Mouse (Mus musculus) adrenal gland, adult 2 months (tissue): ENCODE data around the gene Ksr2. TPM values are rescaled to one million over a fixed set of nuclear protein-coding genes. Genes with fewer than 3 reads are reported as not detected.
"Not testable (repeated sequence)": the region's sequence is repeated elsewhere in the genome, so short reads cannot be mapped to it uniquely, and the experiment has no call there.

ENCODE experiments used
- DNase-seq: peaks from one replicate; pipeline ENCODE4 v3.0.0; 2021
- polyA plus RNA-seq: library from polyadenylated mRNA; depleted of rRNA; stranded (reverse); fragments of >200 nt; gene quantifications from 2 replicates; pipeline ENCODE4 v1.2.3, GENCODE M21; 2012
- total RNA-seq, 2 experiments: library from RNA; stranded (reverse); gene quantifications; 2 replicates each; pipeline ENCODE4 v1.2.3; 2021

The Ksr2 gene
- total and polyA plus RNA-seq, 3 experiments, result 0.92 to 5.1 (median 3.8) TPM

- DNase-seq, result no peak
Observed at GRCm38 (mm10) chr5:117622221-117622620, 208.4 kb downstream of the Ksr2 start.

DNA sequence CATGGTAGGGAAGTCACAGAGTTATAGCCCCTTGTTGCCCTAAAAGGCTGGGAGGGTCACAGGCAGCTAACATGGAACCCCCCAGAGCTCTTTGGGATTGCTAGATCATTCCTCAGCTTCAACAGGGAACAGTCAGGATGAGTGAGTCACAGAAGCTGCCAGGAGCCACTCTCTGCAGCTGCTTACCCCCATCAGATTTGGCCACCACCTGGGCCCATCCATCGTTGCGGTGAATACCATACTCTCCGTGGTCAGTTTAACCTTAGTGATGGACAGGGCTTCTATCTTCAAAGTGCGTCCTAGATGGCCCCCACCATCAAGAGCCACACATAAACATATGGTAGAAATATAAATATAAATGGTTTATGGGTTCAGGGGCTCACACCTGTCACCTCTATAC lies 209.4 kb downstream of the Ksr2 start:
- not testable (repeated sequence) for DNase-seq

- no peak for DNase-seq
Observed at GRCm38 (mm10) chr5:117626907-117627306, 213.1 kb downstream of the Ksr2 start.

DNA sequence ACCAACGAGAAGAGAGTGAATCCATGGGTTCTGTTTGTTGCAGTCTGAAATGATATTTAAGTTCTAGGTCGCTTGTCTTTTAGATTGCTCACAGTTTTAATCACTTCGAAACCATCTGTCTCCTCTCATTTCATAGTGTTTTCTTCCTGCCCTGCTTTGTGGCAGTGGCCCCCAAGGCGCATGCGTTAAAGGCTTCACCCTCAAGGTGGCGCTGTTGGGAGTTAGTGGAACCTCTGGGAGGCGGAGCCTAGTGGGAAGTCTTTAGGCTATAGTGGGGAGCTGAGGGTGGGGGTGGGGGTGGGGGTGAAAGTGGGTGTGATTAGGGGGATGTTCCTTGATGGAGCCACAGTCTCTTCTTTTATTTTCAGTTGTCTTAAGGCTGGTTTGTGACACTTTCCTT lies 214.6 kb downstream of the Ksr2 start:
- peak; percentile 30 for DNase-seq

GRCm38 (mm10) chr5:117629570-117629969 lies 215.8 kb downstream of the Ksr2 start:
- DNase-seq, result no peak

DNA sequence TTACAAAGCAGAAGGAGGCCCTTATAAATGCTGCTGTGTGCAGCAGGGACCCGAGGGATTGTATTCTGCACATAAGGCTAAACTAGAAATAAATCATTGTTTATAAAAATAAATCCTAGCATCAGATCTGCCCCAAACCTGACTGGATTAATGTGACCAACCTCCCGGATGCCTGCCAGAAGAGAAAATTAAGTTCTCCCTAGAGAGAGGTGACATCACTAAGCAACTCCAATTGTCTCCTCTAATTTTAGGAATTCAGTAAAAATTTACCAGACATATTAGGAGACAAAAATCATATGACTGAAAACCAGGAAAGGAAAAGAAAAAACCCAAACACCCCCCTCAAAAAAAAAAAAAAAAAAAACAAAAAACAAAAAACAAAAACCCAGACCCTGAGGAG lies 221.4 kb downstream of the Ksr2 start:
- no peak for DNase-seq

GRCm38 (mm10) chr5:117635838-117636237 lies 222.0 kb downstream of the Ksr2 start:
- DNase-seq, result no peak

GRCm38 (mm10) chr5:117641585-117641984 lies 227.8 kb downstream of the Ksr2 start:
- no peak for DNase-seq

DNA sequence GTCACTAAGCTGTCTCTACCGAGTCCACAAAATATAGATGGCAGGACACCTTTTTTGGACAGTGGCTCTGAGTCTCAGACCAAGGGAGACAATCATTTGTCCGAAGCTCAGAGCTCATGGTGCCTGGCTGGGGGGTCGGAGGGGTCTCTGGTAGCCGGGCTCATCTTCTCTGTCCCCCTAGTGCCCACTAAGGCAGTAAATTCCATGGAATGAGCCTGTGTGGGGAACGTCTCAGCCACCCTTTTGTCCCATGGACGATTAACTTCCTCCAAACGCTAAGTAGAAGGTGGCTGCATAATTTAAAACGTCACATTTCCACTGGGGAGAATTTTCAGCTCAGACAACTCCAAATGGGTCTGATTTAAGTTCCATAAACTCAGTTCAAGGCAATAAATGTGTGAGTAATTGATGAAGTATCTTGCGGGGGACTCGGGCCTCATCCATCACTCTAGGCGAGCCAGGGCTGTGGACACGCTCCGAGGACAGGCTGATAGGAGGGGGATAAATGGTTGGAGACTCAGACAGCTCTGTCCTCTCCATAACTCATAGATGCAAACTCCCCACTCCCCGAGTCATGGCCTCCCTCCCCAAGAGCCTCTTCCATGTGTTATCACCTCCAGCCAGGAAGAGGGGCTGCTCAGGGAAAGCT lies 237.6 kb downstream of the Ksr2 start:
- peak; percentile 28 for DNase-seq

GRCm38 (mm10) chr5:117658641-117659040 lies 244.8 kb downstream of the Ksr2 start:
- no peak for DNase-seq

DNA sequence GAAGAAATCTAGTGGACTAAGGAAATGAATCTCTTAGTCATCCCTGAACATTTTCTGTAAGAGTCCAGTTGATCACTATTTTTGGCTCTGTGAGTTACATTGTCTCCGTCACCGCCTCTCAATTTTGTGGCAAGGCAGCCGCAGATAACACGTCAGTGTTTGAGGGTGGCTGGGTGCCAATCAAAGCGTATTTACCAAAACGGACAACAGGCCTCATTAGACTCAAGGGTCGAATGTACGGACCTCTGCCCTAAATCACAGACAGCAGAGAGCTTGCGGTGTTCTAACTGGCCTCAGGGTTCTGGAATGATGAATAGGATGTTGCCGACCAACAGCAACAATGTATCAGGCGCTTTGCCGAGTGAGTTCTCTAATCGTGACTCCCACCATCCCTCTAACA lies 245.8 kb downstream of the Ksr2 start:
- no peak for DNase-seq

GRCm38 (mm10) chr5:117665181-117665580 lies 251.4 kb downstream of the Ksr2 start:
- DNase-seq, result no peak

DNA sequence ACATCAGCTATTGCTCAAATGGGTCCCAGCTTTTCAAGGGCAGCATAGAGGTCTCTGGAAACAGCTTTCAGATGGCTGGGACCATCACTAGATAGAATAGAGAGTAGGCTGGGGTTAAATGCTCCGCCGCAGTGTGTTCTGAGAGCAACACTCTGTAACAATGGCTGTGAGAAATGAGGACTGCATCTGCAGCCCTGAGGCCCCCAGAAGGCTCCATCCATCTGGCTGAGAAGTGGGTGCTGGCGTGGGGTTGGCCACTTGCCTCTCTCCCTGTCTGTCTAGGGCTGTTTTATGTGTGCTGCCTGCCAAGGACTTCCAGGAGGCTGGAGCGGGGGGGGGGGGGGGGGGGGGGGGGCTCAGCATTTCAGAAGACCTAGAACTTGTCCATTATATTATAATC lies 253.5 kb downstream of the Ksr2 start:
- DNase-seq, result no peak

DNA sequence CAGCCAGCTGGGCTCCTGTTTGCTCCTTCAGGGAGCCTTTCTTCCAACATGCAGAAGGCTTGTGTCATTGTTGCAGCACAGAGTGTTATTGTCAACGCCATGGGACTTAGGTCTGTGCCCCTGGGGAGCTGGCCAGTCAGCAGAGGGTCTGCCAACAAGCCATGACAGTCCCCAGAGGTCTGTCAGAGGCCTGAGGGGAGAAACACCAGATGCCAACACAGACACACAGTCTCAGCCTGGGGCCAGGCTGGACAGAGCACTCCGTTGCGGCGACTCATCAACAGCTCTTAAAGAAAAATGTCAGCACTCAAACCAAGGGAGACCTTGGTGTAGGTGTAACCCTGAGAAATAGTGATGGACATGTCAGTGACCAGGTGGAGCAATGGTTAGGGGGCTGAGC lies 255.5 kb downstream of the Ksr2 start:
- no peak for DNase-seq

DNA sequence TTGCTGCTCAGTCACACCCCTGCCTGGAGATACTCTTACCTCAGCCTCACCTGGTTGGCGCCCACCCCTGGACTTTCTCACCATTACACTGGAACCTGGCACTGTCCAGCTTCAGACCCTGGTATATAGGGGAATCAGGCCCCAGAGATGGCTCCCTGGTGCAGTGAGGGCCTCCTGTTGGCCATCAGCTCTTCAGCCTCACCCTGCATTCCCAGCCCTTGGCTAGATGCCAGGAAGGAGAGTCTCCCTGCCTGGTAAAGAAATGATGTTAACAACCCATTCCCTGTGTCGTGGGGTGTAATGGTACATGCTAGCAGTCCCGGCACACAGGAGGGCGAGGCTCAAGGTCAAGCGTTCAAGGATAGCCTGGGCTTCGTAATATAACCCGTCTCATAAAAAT lies 256.0 kb downstream of the Ksr2 start:
- DNase-seq, result no peak

- DNase-seq, result no peak
Observed at GRCm38 (mm10) chr5:117671362-117671761, 257.6 kb downstream of the Ksr2 start.

DNA sequence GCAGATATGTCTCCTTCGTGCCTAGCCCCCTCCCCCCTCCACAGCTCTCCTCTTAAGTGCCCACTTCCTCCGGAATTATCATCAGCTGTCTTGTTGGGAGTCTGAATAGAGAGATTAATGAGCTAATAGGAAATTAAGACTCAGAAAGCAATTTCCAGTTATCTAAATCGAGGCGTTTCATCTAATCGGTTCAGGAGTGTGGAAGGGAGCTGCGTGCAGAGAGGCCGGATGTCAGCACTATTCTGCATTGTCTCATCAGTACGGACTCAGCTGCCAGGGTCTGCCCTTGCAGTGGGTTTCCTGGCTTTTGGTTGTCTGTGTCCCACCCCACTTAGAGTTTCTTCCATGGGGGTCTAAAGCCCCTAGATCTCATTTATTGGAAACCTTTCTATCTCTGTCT lies 262.0 kb downstream of the Ksr2 start:
- DNase-seq, result no peak

- DNase-seq, result no peak
Observed at GRCm38 (mm10) chr5:117677231-117677630, 263.4 kb downstream of the Ksr2 start.

DNA sequence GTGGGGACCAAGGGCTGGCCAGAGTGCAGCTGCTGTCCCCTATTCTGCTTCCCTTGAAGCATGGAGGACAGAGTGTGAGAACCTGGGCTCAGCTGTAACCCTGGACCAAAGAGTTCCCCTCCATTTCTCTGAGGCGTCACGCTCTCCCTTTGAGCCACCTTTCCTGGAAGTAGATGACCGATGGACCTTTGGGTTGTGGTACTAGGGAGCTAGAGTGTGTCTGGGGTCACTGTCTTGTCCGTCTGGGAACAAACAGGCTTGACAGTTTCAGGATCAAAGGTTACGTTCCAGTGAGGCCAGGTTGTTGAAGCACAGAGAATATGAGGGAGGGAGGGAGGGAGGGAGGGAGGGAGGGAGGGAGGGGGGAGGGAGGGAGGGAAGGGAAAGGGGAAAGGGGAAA lies 264.6 kb downstream of the Ksr2 start:
- no peak for DNase-seq

DNA sequence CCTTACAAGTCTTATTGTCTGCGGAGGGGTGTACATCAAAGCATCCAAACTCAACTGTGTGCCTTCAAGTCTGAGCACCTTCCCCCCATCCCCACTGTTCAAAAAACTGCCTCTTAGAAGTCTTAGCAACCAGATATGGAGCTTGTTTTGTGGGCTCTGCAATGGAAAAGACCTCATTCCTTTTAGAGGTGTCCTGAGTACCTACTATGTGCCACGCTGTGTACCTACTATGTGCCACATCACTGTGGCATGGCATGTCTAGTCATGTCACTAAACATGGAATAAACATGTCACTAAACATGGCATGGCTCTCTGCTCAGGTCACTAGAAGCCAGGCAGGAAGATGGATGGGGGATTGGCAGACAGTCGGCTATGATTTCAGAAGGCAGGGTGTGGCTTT lies 268.4 kb downstream of the Ksr2 start:
- DNase-seq, result no peak

DNA sequence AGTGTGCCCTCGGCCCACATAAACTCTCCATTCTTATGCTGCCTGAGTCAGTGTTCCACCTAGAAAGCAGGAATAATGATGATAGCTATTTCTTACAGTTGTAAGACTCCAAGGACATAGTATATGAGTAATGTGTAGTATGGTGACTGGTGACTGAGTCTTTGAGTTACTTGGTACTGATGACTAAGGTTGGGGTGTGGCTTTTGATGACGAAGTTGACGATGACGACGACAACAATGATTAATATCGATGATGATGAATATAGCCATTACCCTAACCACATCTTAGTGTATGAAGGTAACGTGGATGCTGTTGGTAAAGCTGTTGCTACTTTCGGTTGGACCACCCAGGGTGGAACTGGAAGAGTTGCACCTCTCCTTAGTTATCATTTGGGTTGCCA lies 270.7 kb downstream of the Ksr2 start:
- peak; percentile 59 for DNase-seq

DNA sequence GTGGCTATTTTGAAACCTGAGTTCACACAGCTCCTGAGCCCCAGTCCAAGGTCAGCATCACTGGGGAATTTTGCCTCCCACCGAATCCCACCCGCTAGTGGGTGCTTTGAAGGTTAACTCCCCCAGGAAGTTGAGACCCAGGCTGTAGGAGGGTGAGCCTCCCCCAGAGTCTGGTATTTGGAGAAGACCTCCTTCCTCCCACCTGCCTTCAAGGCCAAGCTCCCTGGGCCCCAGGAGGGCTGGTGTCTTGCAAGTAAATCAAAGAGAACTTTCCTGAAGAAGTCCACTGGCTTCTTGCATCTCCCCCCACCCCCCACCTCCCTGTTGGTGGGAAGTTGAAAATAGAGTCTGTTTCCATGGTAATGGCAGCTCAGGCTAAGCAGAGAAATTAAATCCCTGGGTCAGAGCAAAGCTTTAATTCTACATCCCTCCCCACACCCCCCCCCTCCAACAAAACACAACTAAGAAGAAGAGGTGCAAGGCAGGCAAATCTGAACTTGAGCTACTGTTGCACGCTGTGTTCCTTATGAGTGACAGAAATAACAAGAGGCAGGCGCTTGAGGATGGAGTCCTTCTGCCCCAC lies 274.1 kb downstream of the Ksr2 start:
- DNase-seq, result no peak

- no peak for DNase-seq
Observed at GRCm38 (mm10) chr5:117688738-117689137, 274.9 kb downstream of the Ksr2 start.

- DNase-seq, result no peak
Observed at GRCm38 (mm10) chr5:117689840-117690239, 276.0 kb downstream of the Ksr2 start.
